32 mouse cellular contexts compared by ENCODE assay signal in the genomic region with DNA sequence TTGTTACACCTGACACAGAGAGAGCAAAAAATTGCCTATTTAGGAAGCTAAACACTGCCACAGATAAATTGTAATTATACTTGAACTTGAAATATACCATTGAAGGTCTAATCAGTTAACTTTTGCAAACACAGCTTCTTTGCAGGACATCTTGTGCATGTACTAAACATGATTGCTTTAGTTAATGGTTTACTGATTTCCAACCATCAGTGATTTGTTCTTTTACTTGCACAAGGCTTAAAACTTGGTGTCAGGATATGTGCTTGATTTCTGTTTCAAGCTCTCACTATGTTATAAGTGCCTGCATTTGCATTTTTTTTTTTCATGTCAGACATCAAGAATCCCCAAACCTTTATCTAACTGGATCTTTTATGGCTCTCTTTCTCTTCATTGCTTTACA.
"Had no signal": no experiment of that assay in that cellular context is flagged by ENCODE, and none has a peak within 500 bp of the region (broad histone marks: within the 10 kb centered on the region; RNA-seq: fewer than 3 reads in every experiment).

No protein-coding gene starts in this region.

- H3K4me1 ChIP-seq: heart, embryonic 10.5 days; heart, embryonic 12.5 days; heart, embryonic 13.5 days; heart, embryonic 15.5 days; hindbrain, embryonic 10.5 days; hindbrain, embryonic 13.5 days; hindbrain, embryonic 15.5 days; kidney, embryonic 15.5 days had no signal

- DNase-seq: heart, adult 2 months; heart, postnatal 10 days; heart, postnatal 14 days; heart, postnatal 36 days; heart, postnatal 4 days; kidney, adult 11 months; kidney, adult 18-20 months; kidney, adult 2 months; kidney, adult 8-10 months; kidney, postnatal 10 days; kidney, postnatal 14 days; kidney, postnatal 25 days; kidney, postnatal 36 days; kidney, postnatal 4 days; layer of hippocampus, adult 9-11 months; layer of hippocampus, postnatal 36 days had no signal

- ATAC-seq: hindbrain, embryonic 16.5 days; hindbrain, postnatal 0 days; inflammation-experienced regulatory T-cells, adult 6 months had no signal

- H3K36me3 ChIP-seq: heart, embryonic 10.5 days; heart, embryonic 12.5 days; heart, embryonic 13.5 days; heart, embryonic 15.5 days; hindbrain, embryonic 10.5 days; hindbrain, embryonic 13.5 days; hindbrain, embryonic 15.5 days; kidney, embryonic 15.5 days had no signal

- H3K4me2 ChIP-seq: heart, embryonic 11.5 days; heart, embryonic 12.5 days; heart, embryonic 13.5 days; heart, embryonic 15.5 days; hindbrain, embryonic 13.5 days; hindbrain, embryonic 14.5 days; hindbrain, embryonic 15.5 days; kidney, embryonic 15.5 days had no signal

- H3K27me3 ChIP-seq: heart, embryonic 12.5 days; heart, embryonic 13.5 days; heart, embryonic 15.5 days; hindbrain, embryonic 13.5 days; hindbrain, embryonic 15.5 days; kidney, embryonic 15.5 days had no signal

- H3K9me3 ChIP-seq: heart, embryonic 10.5 days; heart, embryonic 12.5 days; heart, embryonic 13.5 days; heart, embryonic 15.5 days; hindbrain, embryonic 10.5 days; hindbrain, embryonic 13.5 days; hindbrain, embryonic 15.5 days; kidney, embryonic 15.5 days had no signal

- H3K4me3 ChIP-seq: heart, adult 2 months; heart, embryonic 10.5 days; heart, embryonic 12.5 days; heart, embryonic 13.5 days; heart, embryonic 15.5 days; hindbrain, embryonic 10.5 days; hindbrain, embryonic 13.5 days; hindbrain, embryonic 15.5 days; kidney, embryonic 15.5 days; layer of hippocampus, adult 2 months; left cerebral cortex, adult 2 months had no signal

- H3K9ac ChIP-seq: heart, embryonic 12.5 days; heart, embryonic 13.5 days; heart, embryonic 15.5 days; hindbrain, embryonic 13.5 days; hindbrain, embryonic 14.5 days; hindbrain, embryonic 15.5 days; kidney, embryonic 15.5 days had no signal

- H3K27ac ChIP-seq: heart, adult 2 months; heart, embryonic 10.5 days; heart, embryonic 13.5 days; heart, embryonic 15.5 days; hindbrain, embryonic 10.5 days; hindbrain, embryonic 13.5 days; hindbrain, embryonic 14.5 days; hindbrain, embryonic 15.5 days; hindbrain, postnatal 0 days; kidney, embryonic 15.5 days; kidney, postnatal 0 days; layer of hippocampus, adult 2 months; left cerebral cortex, adult 2 months had no signal
